Mouse (Mus musculus): ENCODE data around the gene Olfr195.
"Not testable (repeated sequence)": the region's sequence is repeated elsewhere in the genome, so short reads cannot be mapped to it uniquely, and the experiment has no call there.

The Olfr195 gene

DNA sequence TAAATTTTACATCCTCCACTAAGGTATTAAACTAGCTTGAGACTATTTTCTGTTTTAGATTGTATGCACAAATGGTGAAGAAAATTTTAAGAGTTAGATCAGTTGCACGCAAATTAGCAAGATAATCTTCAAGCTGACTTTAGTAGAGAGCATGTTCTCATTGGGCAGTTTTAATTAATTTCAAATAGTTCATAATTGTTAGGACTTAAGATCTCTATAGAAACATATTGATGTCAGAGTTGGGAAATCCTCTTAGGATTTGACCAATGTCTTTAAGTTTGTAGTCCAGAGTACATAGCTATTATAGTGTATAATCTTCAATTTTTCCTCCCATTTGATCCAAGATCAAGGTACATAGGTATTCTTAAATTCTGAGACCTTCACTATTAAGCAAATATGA, at the start of gene Olfr195:
TSS of gene Olfr195 (plus strand) at position 301 of the 400 bp plus-strand sequence.
- DNase-seq (ENCODE audit: low read depth in 1 of 2, low spot score in 2 of 2) = no peak

DNA sequence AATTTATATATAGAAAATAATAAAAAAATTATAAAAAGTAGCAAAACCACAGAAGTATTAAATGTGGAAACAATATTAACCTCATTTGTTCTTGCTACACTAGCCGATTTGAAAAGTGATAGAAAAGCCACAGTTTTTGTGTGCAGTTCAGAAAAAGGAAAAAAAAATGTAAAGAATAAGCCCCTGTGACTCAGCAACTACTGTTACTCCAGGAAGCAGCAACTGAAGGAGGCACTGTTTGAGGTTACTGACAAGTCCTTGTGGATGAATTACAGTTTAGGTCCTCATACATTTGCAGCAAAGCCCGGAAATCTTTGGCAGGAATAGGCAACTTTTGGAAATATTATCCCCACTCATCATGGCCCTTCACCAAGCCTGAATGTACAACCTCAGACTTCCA, 41.5 kb upstream of the Olfr195 start:
- DNase-seq (ENCODE audit: low read depth in 1 of 2, low spot score in 2 of 2) = no peak

DNA sequence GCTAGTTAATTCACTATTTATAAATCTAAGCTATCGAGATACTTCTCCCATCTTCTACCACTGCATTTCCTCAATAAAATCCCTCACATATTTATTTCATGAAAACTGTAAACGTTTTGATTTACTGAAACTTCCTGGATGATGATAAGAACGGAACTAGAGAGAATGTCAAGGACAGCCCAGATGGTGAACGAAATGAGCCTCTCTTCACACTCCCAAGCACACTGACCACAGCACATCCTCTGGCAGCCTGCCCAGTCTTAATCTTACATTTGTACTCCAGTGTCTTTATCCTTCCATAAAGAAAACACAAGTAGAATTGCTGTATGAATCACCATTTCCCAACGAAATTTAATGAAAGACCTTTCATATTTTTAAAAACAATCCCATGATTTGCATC, 38.3 kb upstream of the Olfr195 start:
- not testable (repeated sequence) for DNase-seq (ENCODE audit: low read depth in 1 of 2, low spot score in 2 of 2)

DNA sequence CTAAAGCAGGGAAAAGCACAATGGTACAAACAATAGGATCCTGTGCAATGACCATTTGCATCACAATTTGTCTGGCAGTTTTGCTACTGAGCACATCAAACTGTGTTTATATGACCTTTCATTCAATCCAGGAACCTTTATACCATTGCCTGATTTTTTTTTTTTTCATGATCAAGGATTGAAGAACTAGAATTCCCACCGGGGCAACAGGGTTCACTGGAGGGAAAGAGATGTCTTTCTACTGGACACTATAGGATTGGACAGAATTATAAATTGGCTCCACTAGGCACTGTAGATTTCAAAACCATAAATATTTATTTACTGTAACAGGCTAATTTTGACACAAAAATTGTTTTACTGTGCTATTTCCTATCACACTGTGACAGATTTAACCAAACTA, 35.1 kb upstream of the Olfr195 start, which contains the start of gene Olfr193:
TSS of gene Olfr193 (minus strand) at position 101 of the 400 bp plus-strand sequence.
- no peak for DNase-seq (ENCODE audit: low read depth in 1 of 2, low spot score in 2 of 2)

DNA sequence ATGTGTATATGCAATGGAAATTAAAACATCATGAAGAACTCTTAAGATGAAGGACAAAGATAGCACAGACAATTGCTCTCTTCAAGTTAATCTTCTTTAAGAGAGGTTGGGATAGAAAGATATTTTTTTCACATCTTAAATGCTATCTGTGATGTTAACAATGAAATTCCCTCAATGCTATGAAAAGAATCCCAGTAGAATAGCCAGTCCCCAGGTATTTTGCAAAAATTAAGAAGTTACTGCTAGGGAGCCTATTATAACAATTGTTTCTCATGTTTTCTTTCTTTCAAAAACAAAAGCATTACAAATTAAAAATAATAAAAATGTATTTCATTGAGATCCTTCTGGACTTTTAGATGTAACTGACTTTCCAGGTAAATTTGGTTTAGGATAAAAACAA, 25.9 kb upstream of the Olfr195 start, which contains the start of gene Olfr194:
TSS of gene Olfr194 (minus strand) at position 101 of the 400 bp plus-strand sequence.
- no peak for DNase-seq (ENCODE audit: low read depth in 1 of 2, low spot score in 2 of 2)

DNA sequence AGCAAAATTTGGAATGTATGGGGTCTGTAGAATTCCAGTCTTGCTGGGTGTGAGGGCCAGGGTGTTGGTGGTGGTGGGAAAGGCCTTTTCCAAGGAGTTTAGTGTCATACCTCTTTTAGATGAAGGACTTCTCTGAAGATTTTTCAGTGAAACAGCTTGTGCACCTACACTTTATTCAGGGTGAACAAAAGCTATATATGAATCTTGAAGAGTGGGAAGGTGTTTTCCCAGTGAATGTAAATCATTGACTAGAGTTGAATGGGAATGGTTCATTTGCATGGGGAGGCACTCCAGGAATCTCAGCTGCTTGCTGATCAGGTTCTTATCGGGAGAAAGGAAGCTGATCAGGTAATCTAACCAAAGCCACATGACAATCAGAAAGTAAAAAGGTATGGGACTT, 16.1 kb upstream of the Olfr195 start:
- no peak for DNase-seq (ENCODE audit: low read depth in 1 of 2, low spot score in 2 of 2)

DNA sequence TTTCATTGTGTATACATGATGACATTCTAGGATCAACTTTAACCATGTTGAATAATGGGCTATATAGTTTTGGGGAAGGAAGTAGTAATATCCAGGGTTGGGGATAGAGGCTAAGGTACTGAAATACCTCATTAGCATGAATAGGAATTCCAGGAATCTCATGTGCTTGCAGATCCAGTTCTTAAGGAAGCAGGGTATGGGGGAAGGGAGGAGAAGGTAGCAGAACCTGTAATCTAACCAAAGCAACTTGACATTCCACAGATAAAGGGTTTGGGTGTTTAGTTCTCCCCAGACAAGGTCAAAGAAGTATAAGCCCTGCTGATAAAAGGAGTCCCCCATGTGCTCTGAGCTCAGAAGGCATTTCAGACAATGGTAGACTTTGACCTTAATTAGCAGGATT, 5.7 kb upstream of the Olfr195 start:
- no peak for DNase-seq (ENCODE audit: low read depth in 1 of 2, low spot score in 2 of 2)

DNA sequence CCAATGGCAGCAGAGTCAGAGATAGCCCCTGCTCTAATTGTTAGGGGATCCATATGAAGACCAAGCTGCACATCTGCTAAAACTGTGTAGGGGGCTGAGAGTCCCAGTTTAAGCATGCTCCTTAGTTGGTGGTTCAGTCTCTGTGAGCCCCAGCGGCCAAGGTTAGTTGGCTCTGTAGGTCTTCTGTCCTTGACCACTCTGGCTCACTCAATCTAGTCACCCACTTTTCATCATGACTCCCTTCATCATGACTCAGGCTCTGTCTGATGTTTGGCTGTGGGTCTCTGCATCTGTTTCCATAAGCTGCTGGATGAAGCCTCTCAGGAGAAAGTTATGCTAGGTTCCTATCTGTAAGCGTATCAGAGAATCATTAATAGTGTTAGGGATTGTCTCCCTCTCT, 5.2 kb downstream of the Olfr195 start:
- no peak for DNase-seq (ENCODE audit: low read depth in 1 of 2, low spot score in 2 of 2)

DNA sequence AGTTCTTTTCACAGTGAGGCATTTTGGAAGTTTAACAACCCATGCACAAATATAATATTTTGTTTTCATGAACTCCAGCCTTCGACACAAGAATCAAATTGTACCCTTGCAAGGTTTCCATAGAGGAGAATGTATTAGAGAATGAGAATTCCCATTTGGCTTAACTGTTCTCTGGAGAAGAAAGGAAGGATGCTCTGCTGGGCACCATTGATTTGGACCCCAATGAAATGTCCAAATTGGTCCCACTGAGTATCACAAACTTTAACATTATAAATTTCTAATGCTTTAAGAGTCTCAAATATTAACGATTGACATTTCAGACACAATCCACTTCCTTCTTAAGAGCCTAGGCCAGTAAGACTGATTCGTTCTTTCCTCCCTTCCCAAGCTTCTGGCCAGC, 23.5 kb downstream of the Olfr195 start, which contains the start of gene Olfr196:
TSS of gene Olfr196 (minus strand) at position 101 of the 400 bp plus-strand sequence.
- DNase-seq (ENCODE audit: low read depth in 1 of 2, low spot score in 2 of 2) = no peak

Measured in monocyte, adult 2 months (primary cell).